Mouse (Mus musculus) bone marrow, adult 2 months (tissue): ENCODE data around the gene Snap23. TPM values are rescaled to one million over a fixed set of nuclear protein-coding genes. Genes with fewer than 3 reads are reported as not detected.

Experiments used
- H3K27ac ChIP-seq: fragments of 200-500 bp; 2 replicates; pipeline ENCODE4 v1.5.1; 2012; ENCODE audit warnings: low read depth, mild to moderate bottlenecking, control low read depth, inconsistent platforms, low read length; ENCODE audit not compliant: control insufficient read depth, poor library complexity, insufficient read depth
- H3K4me1 ChIP-seq: fragments of 200-500 bp; 2 replicates; pipeline ENCODE4 v1.6.1; 2011; ENCODE audit warnings: low read length; ENCODE audit not compliant: control insufficient read depth, insufficient read depth
- H3K4me3 ChIP-seq: fragments of 200-500 bp; replicated peaks from 2 replicates; pipeline ENCODE3; 2011; ENCODE audit warnings: mild to moderate bottlenecking, low read depth, low read length, control low read depth; ENCODE audit not compliant: control insufficient read depth
- CTCF ChIP-seq: fragments of 200-500 bp; IDR thresholded peaks from 2 replicates; pipeline ENCODE4 v1.5.1; 2011; ENCODE audit warnings: low read length, control low read depth; ENCODE audit not compliant: control insufficient read depth, insufficient read depth
- POLR2A ChIP-seq: fragments of 200-500 bp; IDR thresholded peaks from 2 replicates; pipeline ENCODE4 v1.6.1; 2011; ENCODE audit warnings: low read depth, mild to moderate bottlenecking, control low read depth, low read length, borderline replicate concordance; ENCODE audit not compliant: control insufficient read depth
- WGBS: fragments of 180-500 bp; shearing (Covaris S2); methylation state at CpG from one replicate; pipeline ENCODE4 v1.1.7; 2018; 5-methylcytosine and 5-hydroxymethylcytosine counted together
- polyA plus RNA-seq: library from polyadenylated mRNA; stranded (reverse); fragments of >200 nt; gene quantifications from 2 replicates; pipeline ENCODE4 v1.2.4, GENCODE M21; 2011; ENCODE audit warnings: low replicate concordance; ENCODE audit not compliant: missing spikeins, insufficient read depth, insufficient read length

The Snap23 gene
- polyA plus RNA-seq, 1 experiment, result 44.5 TPM

GRCm38 (mm10) chr2:120575121-120575520, 7.7 kb downstream of the Snap23 start:
- TF ChIP-seq CTCF (no peak), POLR2A (no peak)
- no peak overlapping the region for H3K4me3 ChIP-seq
- H3K4me1 ChIP-seq, result peaks cover 2% of the 10 kb centered on the region; the same call in 1 of the 2 replicates
- no peak overlapping the region for H3K27ac ChIP-seq
- WGBS, result 53% methylated on average over 3 of the region's 3 CpGs

GRCm38 (mm10) chr2:120575978-120576377, 8.5 kb downstream of the Snap23 start:
- H3K4me1 ChIP-seq, result peaks cover 2% of the 10 kb centered on the region; the same call in 1 of the 2 replicates
- TF ChIP-seq CTCF (no peak), POLR2A (no peak)
- H3K27ac ChIP-seq, result no peak overlapping the region
- no peak overlapping the region for H3K4me3 ChIP-seq
- 46% methylated on average over 2 of the region's 2 CpGs for WGBS

GRCm38 (mm10) chr2:120577799-120578198, 10.3 kb downstream of the Snap23 start:
- TF ChIP-seq POLR2A (no peak), CTCF (no peak)
- Histone ChIP-seq H3K4me3 (no peak overlapping the region), H3K27ac (peak overlapping the region; percentile 61; the same call in 1 of the 2 replicates), H3K4me1 (no peaks in the 10 kb centered on the region; the same call in 1 of the 2 replicates)
- 51% methylated on average over 4 of the region's 4 CpGs for WGBS

GRCm38 (mm10) chr2:120578286-120578685, 10.8 kb downstream of the Snap23 start:
- Histone ChIP-seq H3K4me3 (no peak overlapping the region), H3K4me1 (no peaks in the 10 kb centered on the region; the same call in 1 of the 2 replicates), H3K27ac (peak overlapping the region; percentile 61; the same call in 1 of the 2 replicates)
- WGBS, result 7% methylated on average over 5 of the region's 5 CpGs
- TF ChIP-seq POLR2A (no peak), CTCF (no peak)

- 89% methylated on average over 5 of the region's 5 CpGs for WGBS
- Histone ChIP-seq H3K4me3 (no peak overlapping the region), H3K4me1 (no peaks in the 10 kb centered on the region), H3K27ac (no peak overlapping the region)
- TF ChIP-seq CTCF, result no peak
- no peak for TF ChIP-seq POLR2A
Measured at GRCm38 (mm10) chr2:120589759-120590158, 22.3 kb downstream of the Snap23 start.

GRCm38 (mm10) chr2:120592227-120592626, 24.8 kb downstream of the Snap23 start:
- no peak for TF ChIP-seq POLR2A
- TF ChIP-seq CTCF, result no peak
- Histone ChIP-seq H3K27ac (no peak overlapping the region), H3K4me3 (no peak overlapping the region), H3K4me1 (no peaks in the 10 kb centered on the region)
- WGBS, result 85% methylated on average over 1 of the region's 1 CpGs

GRCm38 (mm10) chr2:120597734-120598133, 30.3 kb downstream of the Snap23 start:
- H3K4me1 ChIP-seq, result no peaks in the 10 kb centered on the region
- TF ChIP-seq CTCF, result no peak
- TF ChIP-seq POLR2A, result no peak
- WGBS, result 81% methylated on average over 2 of the region's 2 CpGs
- H3K4me3 ChIP-seq, result no peak overlapping the region
- H3K27ac ChIP-seq, result no peak overlapping the region

- H3K4me3 ChIP-seq, result no peak overlapping the region
- WGBS, result 48% methylated on average over 4 of the region's 4 CpGs
- H3K27ac ChIP-seq, result no peak overlapping the region
- H3K4me1 ChIP-seq, result no peaks in the 10 kb centered on the region
- no peak for TF ChIP-seq POLR2A
Measured at GRCm38 (mm10) chr2:120599506-120599905, 32.0 kb downstream of the Snap23 start.

- WGBS, result 91% methylated on average over 6 of the region's 6 CpGs
- Histone ChIP-seq H3K4me1 (no peaks in the 10 kb centered on the region; the same call in 1 of the 2 replicates), H3K27ac (no peak overlapping the region), H3K4me3 (no peak overlapping the region)
- TF ChIP-seq CTCF, result no peak
- TF ChIP-seq POLR2A, result no peak
Measured at GRCm38 (mm10) chr2:120606021-120606690, 38.7 kb downstream of the Snap23 start.
